Mouse (Mus musculus) CH12.LX (cell line): ENCODE measurements around the gene Lmna.

Experiments used
- CHD2 ChIP-seq: IDR thresholded peaks from 2 replicates; pipeline ENCODE4 v1.6.1; 2011; ENCODE audit warnings: low read length, improper control_type of control experiment
- CTCF ChIP-seq, 2 experiments: IDR thresholded peaks in 1 of 2; conservative IDR thresholded peaks in 1 of 2; 2 replicates each; pipeline ENCODE4 v1.5.1; 2011 to 2012; ENCODE audit warnings: low read depth in 2 of 2, low read length in 2 of 2, improper control_type of control experiment in 1 of 2, inconsistent platforms in 1 of 2, mild to moderate bottlenecking in 1 of 2, moderate library complexity in 1 of 2
- MAFK ChIP-seq: IDR thresholded peaks from 2 replicates; pipeline ENCODE4 v1.6.1; 2011; ENCODE audit warnings: low read length, improper control_type of control experiment; ENCODE audit not compliant: insufficient replicate concordance
- POLR2A ChIP-seq: IDR thresholded peaks from 2 replicates; pipeline ENCODE4 v1.6.1; 2011; ENCODE audit warnings: low read depth, mild to moderate bottlenecking, improper control_type of control experiment, low read length
- USF1 ChIP-seq: IDR thresholded peaks from 2 replicates; pipeline ENCODE4 v1.6.1; 2014; ENCODE audit warnings: low read depth, mild to moderate bottlenecking, inconsistent platforms, low read length, improper control_type of control experiment
- ZC3H11A ChIP-seq: IDR thresholded peaks from 2 replicates; pipeline ENCODE4 v1.6.1; 2012; ENCODE audit warnings: low read depth, mild to moderate bottlenecking, inconsistent platforms, low read length, improper control_type of control experiment
- ZNF384 ChIP-seq: IDR thresholded peaks from 2 replicates; pipeline ENCODE4 v1.6.1; 2012; ENCODE audit warnings: low read depth, low read length, improper control_type of control experiment, inconsistent platforms

- TF ChIP-seq ZNF384: no peak
- TF ChIP-seq POLR2A: no peak
- TF ChIP-seq CHD2: no peak
- peak; percentile 69 to 98 for TF ChIP-seq CTCF (conservative IDR thresholded peaks at IDR 0.05 in 1 of 2, IDR thresholded peaks at IDR 0.05 in 1 of 2; ENCODE audit: low read depth in 2 of 2, low read length in 2 of 2)
- TF ChIP-seq USF1: no peak
- TF ChIP-seq MAFK: no peak
- TF ChIP-seq ZC3H11A: peak; percentile 95
These were observed 42.5 kb downstream of the Lmna start for GRCm38 (mm10) chr3:88467116-88467824.
